Mouse (Mus musculus): Measurements from ENCODE around the gene Efna5.

GRCm38 (mm10) chr17:62889991-62890390 lies 8.9 kb upstream of the Efna5 start:
- TF ChIP-seq CTCF (IDR thresholded peaks at IDR 0.05; ENCODE audit: control insufficient read depth, insufficient read depth, insufficient replicate concordance, low read depth, low read length) = no peak
- TF ChIP-seq POLR2A (IDR thresholded peaks at IDR 0.05; ENCODE audit: control insufficient read depth, low read depth, low read length) = no peak

Data from testis, adult 2 months (tissue).